Mouse (Mus musculus): ENCODE data around the gene Eef1akmt4. TPM values are rescaled to one million over a fixed set of nuclear protein-coding genes. Genes with fewer than 3 reads are reported as not detected.

Eef1akmt4 gene
- polyA plus RNA-seq (2012; rRNA removed), result 16.4 and 18.1 TPM in 2 replicates

DNA sequence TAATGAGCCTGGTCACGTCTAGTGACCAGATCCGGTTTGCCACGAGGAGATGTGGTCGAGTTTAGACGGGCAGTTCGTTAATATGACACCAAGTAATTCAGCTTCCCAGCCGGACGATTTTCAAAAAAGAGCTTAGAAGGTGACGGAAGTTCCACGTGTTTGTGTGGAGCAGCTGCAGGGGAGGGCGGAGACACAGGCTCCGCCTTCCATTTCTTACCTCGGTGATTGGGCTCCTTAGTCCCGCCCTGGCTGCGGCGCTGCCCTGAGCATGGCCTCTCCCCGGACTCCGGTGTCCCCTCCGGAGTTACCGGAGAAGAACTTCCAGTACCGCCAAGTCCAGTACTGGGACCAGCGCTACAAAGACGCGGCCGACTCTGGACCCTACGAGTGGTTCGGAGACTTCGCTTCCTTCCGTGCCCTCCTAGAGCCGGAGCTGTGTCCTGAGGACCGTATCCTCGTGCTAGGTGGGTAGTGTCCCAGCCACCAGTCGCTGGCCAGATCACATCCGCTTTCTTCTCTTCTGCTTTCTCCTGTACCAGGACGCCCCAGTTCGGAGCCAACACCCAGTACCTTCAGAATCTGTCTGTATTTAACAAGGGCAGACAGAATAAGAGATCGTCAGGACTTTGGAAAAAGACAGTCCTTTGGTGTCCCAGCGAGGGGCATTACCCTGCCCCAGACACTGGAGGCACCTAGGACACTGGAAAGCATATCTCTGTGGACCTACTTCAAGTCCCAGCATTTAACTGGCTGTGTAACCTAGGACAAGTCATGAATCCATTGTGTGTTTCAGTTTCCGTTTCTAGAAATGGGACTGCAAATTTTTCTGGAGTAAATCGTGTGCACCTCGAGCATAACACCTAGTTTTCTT is at the start of gene Eef1akmt4, which contains the start of the genes Gm49333 and Alg3:
Eef1akmt4 (plus strand) TSS at position 237 of the 871 bp plus-strand sequence.
Gm49333 (plus strand) TSS at position 254 of the 871 bp plus-strand sequence.
Alg3 (minus strand) TSS at position 379 of the 871 bp plus-strand sequence.
- no peak for TF ChIP-seq CTCF (conservative IDR thresholded peaks at IDR 0.05; ENCODE audit: insufficient read depth, insufficient read length, low read depth, low read length)
- no peak for TF ChIP-seq POLR2A (IDR thresholded peaks at IDR 0.05; ENCODE audit: low read depth, low read length)
- Histone ChIP-seq H3K4me1 (ENCODE audit: control insufficient read depth, insufficient read depth, low read length) (peaks cover 7% of the 10 kb centered on the region; the same call in 1 of the 2 replicates), H3K27ac (ENCODE audit: insufficient read depth, low read depth, low read length) (no peak within 1 kb of the TSS), H3K4me3 (ENCODE audit: insufficient read depth, low read depth, low read length) (peak within 1 kb of the TSS; percentile 96), H3K27me3 (replicated peaks; ENCODE audit: control insufficient read depth, insufficient read depth, low read length) (no peaks in the 10 kb centered on the region), H3K36me3 (ENCODE audit: control insufficient read depth, insufficient read depth, low read length) (no peaks in the 10 kb centered on the region)
- DNase-seq, result peak; percentile 94
- under 1% methylated on average over 41 of the region's 41 CpGs for WGBS

DNA sequence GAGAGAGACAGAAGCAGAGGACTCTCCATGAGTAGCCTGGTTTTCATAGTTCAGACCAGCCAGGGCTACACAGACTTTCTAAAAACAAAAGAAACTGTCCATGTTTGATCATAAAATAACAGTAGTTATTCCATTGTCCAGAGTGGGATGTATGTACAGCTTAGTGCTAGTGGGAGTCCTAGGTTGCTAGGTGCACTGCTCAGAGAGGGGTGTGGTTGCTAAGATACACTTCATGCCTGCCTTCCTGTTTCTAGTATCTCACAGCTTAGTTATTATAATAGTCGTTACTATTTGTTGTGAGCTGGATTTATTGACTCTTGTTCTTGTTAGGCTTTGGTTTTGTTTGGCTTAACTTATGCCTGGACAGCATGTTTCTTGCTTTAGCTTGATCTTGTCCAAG is 46.3 kb upstream of the Eef1akmt4 start:
- no peak overlapping the region for H3K4me3 ChIP-seq (ENCODE audit: insufficient read depth, low read depth, low read length)
- no peak overlapping the region for H3K27ac ChIP-seq (ENCODE audit: insufficient read depth, low read depth, low read length)
- DNase-seq, result no peak
- WGBS, result 61% methylated on average over 1 of the region's 1 CpGs
- 0 out of 2 replicates have a peak, but pooled peaks cover 1% of the 10 kb centered on the region for H3K36me3 ChIP-seq (ENCODE audit: control insufficient read depth, insufficient read depth, low read length)
- H3K27me3 ChIP-seq (replicated peaks; ENCODE audit: control insufficient read depth, insufficient read depth, low read length), result no peaks in the 10 kb centered on the region
- H3K4me1 ChIP-seq (ENCODE audit: control insufficient read depth, insufficient read depth, low read length), result no peaks in the 10 kb centered on the region
- TF ChIP-seq POLR2A (IDR thresholded peaks at IDR 0.05; ENCODE audit: low read depth, low read length) (no peak), CTCF (conservative IDR thresholded peaks at IDR 0.05; ENCODE audit: insufficient read depth, insufficient read length, low read depth, low read length) (no peak)

DNA sequence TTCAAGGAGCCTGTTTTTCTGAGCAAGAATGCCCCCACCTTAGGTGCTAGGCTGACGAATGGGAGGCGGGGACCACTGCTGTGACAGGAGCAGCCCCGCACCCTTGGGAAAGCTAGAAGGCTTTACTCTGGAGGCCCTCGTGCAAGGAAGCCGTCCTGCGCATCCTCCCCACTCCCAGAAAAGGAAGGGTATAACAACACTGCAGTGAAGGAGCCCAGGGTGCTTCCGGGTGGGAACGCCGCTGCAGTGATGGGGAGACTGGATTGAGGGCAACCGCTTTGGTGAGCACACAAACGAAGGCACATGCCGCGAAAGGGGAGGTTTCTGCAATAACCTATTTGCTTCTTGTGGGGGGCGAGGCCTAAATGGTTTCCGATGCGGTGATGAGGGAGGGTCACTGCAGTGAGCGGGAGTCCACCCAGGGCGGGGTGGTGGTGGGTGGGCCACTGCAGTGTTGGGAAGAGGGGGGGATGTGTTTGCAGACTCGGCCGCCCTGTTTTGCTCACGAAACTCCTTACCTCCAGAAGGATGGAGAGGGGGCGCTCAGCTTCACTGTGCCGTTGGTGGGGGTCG is 21.9 kb upstream of the Eef1akmt4 start, which contains the start of gene Vwa5b2:
Vwa5b2 (plus strand) TSS at position 106 of the 573 bp plus-strand sequence.
- Histone ChIP-seq H3K4me3 (ENCODE audit: insufficient read depth, low read depth, low read length) (peak within 1 kb of the TSS; percentile 25; the same call in 1 of the 2 replicates), H3K36me3 (ENCODE audit: control insufficient read depth, insufficient read depth, low read length) (no peaks in the 10 kb centered on the region), H3K4me1 (ENCODE audit: control insufficient read depth, insufficient read depth, low read length) (no peaks in the 10 kb centered on the region), H3K27me3 (replicated peaks; ENCODE audit: control insufficient read depth, insufficient read depth, low read length) (no peaks in the 10 kb centered on the region; the same call in 1 of the 2 replicates), H3K27ac (ENCODE audit: insufficient read depth, low read depth, low read length) (no peak within 1 kb of the TSS)
- no peak for TF ChIP-seq CTCF (conservative IDR thresholded peaks at IDR 0.05; ENCODE audit: insufficient read depth, insufficient read length, low read depth, low read length)
- no peak for TF ChIP-seq POLR2A (IDR thresholded peaks at IDR 0.05; ENCODE audit: low read depth, low read length)
- DNase-seq, result no peak
- 2% methylated on average over 24 of the region's 24 CpGs for WGBS

DNA sequence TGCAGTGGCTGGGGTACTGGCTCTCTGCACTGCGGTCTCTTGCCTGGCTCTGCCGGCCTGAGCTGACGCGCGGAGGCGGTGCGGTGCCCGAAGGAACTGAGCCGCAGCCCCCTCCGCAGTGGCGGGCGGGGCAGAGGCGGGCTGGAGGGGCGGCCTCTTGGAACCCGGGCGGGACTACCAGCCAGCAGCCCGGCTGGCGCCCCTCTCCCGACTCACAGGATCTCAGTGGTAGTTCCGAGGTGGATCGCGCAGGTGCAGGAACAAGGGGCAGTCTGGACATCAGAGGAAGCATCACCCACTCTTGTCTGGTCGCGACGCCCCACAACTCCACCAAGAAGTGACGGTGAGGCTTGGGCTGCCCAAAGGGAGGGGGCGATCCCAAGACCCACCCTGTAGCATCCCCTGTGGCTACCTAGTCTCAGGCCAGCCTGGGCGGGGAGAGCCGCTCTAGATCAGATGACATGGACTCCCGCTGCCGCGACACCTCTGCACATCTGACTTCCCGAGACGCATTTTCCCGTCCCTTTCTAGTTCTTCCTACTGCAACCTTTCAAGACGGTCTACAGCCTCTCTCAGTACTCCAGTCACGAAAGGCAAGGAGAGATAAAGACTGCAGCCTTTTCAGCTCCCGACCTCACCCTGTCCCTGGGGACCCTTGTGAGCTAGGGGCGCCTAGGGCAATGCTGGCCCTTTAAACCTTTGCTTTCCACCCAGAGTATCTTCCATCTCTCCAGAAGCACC is 21.3 kb upstream of the Eef1akmt4 start:
- Histone ChIP-seq H3K27me3 (replicated peaks; ENCODE audit: control insufficient read depth, insufficient read depth, low read length) (no peaks in the 10 kb centered on the region; the same call in 1 of the 2 replicates), H3K27ac (ENCODE audit: insufficient read depth, low read depth, low read length) (no peak overlapping the region), H3K4me3 (ENCODE audit: insufficient read depth, low read depth, low read length) (peak overlapping the region; percentile 25; the same call in 1 of the 2 replicates), H3K36me3 (ENCODE audit: control insufficient read depth, insufficient read depth, low read length) (no peaks in the 10 kb centered on the region), H3K4me1 (ENCODE audit: control insufficient read depth, insufficient read depth, low read length) (no peaks in the 10 kb centered on the region)
- DNase-seq, result no peak
- under 1% methylated on average over 37 of the region's 39 CpGs for WGBS
- TF ChIP-seq POLR2A (IDR thresholded peaks at IDR 0.05; ENCODE audit: low read depth, low read length) (no peak), CTCF (conservative IDR thresholded peaks at IDR 0.05; ENCODE audit: insufficient read depth, insufficient read length, low read depth, low read length) (no peak)

DNA sequence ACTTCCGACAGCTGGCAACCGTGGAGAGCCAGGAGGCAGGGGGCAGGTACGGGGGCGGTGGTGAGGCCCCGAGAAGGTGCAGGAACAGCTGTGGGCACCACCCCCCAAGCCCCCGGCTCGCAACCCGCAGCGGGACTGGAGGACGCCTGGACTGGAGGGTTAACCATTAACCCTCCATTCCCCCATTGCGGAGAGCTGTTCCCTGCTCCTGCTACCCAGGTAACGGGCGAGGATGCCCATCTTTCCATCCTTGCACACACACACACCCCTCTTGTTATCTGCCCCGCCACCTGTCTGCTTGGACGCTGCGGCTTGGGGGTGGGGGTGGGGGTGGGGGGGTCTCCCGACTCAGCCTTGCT is 20.7 kb upstream of the Eef1akmt4 start:
- Histone ChIP-seq H3K4me3 (ENCODE audit: insufficient read depth, low read depth, low read length) (peak overlapping the region; percentile 6; the same call in 1 of the 2 replicates), H3K4me1 (ENCODE audit: control insufficient read depth, insufficient read depth, low read length) (no peaks in the 10 kb centered on the region), H3K27ac (ENCODE audit: insufficient read depth, low read depth, low read length) (no peak overlapping the region), H3K27me3 (replicated peaks; ENCODE audit: control insufficient read depth, insufficient read depth, low read length) (no peaks in the 10 kb centered on the region; the same call in 1 of the 2 replicates), H3K36me3 (ENCODE audit: control insufficient read depth, insufficient read depth, low read length) (no peaks in the 10 kb centered on the region)
- under 1% methylated on average over 17 of the region's 17 CpGs for WGBS
- peak; percentile 18 for DNase-seq
- TF ChIP-seq CTCF (conservative IDR thresholded peaks at IDR 0.05; ENCODE audit: insufficient read depth, insufficient read length, low read depth, low read length), result no peak
- no peak for TF ChIP-seq POLR2A (IDR thresholded peaks at IDR 0.05; ENCODE audit: low read depth, low read length)

DNA sequence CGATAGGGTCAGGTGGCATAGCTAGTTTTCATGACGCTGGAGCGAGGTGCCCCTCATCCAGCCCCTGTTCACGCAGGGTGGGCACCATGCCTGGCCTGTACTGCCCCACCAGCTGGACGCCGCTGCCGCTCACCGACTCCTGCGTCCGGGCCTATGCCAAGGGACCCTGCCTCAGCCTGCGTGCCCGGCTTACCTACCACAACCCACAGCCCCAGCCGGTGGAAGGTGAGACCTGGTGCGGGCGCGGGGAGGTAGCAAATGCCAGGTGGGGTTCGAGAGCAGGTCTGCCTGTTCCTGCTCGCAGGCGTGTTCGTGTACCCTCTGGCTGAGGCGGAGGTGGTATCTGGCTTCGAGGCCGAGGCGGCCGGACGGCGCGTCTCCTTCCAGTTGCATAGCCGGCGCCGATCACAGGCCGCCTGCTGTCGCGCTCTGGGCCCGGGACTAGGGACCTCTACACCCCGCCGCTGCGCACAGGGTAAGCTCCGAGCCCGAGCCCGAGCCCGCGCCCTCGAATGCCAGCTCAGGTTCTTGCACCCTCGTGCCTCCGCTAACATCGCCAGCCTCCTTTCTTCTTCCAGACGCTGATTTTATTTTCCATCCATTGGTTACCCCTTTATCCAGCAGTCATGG is 20.2 kb upstream of the Eef1akmt4 start:
- Histone ChIP-seq H3K27ac (ENCODE audit: insufficient read depth, low read depth, low read length) (no peak overlapping the region), H3K36me3 (ENCODE audit: control insufficient read depth, insufficient read depth, low read length) (no peaks in the 10 kb centered on the region), H3K4me1 (ENCODE audit: control insufficient read depth, insufficient read depth, low read length) (no peaks in the 10 kb centered on the region), H3K4me3 (ENCODE audit: insufficient read depth, low read depth, low read length) (no peak overlapping the region), H3K27me3 (replicated peaks; ENCODE audit: control insufficient read depth, insufficient read depth, low read length) (no peaks in the 10 kb centered on the region; the same call in 1 of the 2 replicates)
- DNase-seq, result no peak
- TF ChIP-seq POLR2A (IDR thresholded peaks at IDR 0.05; ENCODE audit: low read depth, low read length) (no peak), CTCF (conservative IDR thresholded peaks at IDR 0.05; ENCODE audit: insufficient read depth, insufficient read length, low read depth, low read length) (no peak)
- 5% methylated on average over 48 of the region's 48 CpGs for WGBS

All from kidney, adult 2 months (tissue).